Mouse (Mus musculus) neutrophil, adult 5-6 weeks (primary cell): Measurements from ENCODE around the gene Zfp598. TPM values are rescaled to one million over a fixed set of nuclear protein-coding genes. Genes with fewer than 3 reads are reported as not detected.
A peak's percentile ranks its signal among the peaks of the same experiment; 100 is the strongest.
"Not testable (repeated sequence)": the region's sequence is repeated elsewhere in the genome, so short reads cannot be mapped to it uniquely, and the experiment has no call there.

Experiments
- ATAC-seq: fragments of 151-379, 151-347 bp; 2 replicates; pipeline ENCODE4 v1.8.0; 2017; ENCODE audit warnings: mild to moderate bottlenecking, moderate TSS enrichment; ENCODE audit not compliant: insufficient number of reproducible peaks, poor library complexity, low FRiP score, severe bottlenecking; ENCODE audit errors: extremely low read depth
- total RNA-seq: library from RNA; stranded (forward); fragments of 200-1000 nt; gene quantifications from 2 replicates; pipeline ENCODE4 v1.2.3, GENCODE M21; 2017

Zfp598 gene
- total RNA-seq, 1 experiment from 2014 or later = 17.6 TPM

DNA sequence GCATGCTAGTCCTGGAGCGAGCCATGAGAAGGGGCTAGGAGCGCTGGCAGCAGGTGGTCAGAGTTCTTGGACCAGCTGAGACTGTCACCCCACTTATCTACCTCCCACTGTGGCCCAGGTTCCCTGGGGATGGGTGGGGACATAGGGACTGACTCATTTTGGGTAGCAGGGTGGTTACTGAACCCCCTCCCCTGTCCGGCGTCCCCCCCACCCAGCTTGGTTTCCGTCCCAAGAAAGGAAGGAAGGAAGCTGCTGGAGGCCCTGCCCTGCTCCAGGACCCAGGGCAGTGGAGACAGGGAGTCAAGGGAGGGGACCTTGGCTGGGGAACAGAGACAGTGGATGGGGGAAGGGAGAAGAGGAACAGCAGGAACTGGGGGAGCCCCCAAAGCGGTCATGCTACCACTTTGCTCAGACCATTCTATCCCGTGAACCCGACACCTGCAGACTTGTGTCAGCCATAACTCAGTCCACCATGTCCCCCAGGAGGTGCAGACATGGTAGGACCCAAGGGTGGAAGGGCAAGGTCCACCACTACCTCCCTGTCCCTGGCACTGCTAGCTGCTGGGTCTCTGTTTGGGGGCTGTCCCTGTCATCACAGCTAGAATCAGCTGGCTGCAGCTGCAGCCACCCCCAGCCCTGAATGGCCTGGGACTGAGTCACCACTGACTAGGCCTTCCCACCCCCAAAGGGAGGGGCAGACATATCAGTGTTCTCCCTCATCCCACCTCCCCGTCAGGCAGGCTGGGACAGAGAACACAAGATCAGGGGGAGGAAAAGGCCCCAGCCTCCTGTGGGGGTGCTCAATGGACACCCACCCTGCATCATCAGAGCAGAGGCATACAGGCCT, 24.4 kb upstream of the Zfp598 start:
- no peak for ATAC-seq

GRCm38 (mm10) chr17:24645916-24646315, 23.6 kb upstream of the Zfp598 start:
- ATAC-seq = no peak

- ATAC-seq = no peak
These were observed 23.1 kb upstream of the Zfp598 start for GRCm38 (mm10) chr17:24646381-24646780.

DNA sequence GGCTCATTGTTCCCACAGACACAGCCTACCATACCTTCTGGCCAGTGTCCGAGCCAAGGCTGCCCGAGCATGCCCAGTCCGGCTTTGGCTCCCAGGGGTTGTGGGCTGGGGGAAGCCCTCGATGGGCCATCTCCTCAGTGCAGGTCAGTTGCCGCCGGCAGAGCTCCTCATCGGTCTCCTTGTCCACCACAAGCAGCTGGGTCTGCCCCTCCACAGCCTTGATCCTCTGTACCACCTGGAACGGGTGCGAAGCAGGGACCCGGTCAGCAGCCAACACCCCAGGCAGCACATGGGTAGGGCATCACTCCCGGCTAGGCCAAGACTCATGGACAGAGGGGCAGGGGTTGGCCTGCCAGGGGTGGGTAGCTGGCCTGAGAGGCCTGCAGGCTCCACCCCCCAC, 22.0 kb upstream of the Zfp598 start:
- ATAC-seq = no peak

GRCm38 (mm10) chr17:24648731-24649377, 20.6 kb upstream of the Zfp598 start:
- no peak for ATAC-seq

- peak; percentile 7; the same call in 1 of the 2 replicates for ATAC-seq
These were observed 19.9 kb upstream of the Zfp598 start for GRCm38 (mm10) chr17:24649581-24650069.

DNA sequence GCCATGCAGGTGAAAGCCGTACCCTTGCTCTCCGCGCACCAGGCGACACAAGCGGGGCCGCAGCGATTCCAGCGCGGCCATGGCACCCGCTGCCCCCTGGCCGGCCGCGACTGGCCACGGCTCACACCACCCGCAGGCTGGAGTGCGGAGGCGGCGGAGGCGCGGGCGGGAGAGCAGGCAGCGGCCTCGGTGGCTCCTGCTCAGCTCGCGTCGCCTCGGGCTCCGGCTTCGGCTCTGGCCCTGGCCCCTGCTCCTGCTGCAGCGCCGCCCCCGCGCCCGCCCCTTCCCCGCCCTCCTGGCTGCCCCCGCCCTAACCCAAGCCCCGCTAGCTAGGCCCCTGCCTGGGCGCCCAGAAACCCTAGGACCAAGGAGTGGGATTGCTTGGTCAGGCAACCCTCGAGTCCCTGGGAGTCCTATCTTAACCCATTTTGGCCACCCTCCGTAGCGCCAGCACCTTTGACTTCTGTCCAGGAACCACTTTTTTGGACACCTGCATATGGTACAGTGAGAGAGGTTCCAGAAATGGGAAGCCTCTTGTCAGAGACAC, 19.3 kb upstream of the Zfp598 start, which contains the start of gene Slc9a3r2:
Gene Slc9a3r2, minus strand, starts transcription at position 258 of the 547 bp plus-strand sequence.
- ATAC-seq = no peak

DNA sequence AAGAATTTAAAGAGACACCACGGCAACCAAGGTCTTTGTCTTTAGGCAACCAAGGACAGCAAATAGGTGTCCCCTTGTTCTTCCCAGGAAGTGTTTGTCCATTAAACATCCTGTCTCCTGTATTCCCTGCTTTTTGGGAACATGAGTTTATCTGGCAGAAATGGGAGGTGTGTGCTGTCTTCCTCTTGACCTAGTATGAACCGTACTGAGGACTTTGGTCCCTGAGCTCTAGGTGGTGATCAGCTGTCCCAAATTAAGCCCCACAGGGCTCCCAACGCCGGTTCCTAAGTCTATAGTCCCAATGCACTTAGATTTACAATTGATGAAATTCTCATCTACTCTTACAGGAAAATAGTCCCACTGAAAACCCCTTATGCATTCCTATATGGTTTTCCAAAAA, 18.7 kb upstream of the Zfp598 start:
- no peak for ATAC-seq

DNA sequence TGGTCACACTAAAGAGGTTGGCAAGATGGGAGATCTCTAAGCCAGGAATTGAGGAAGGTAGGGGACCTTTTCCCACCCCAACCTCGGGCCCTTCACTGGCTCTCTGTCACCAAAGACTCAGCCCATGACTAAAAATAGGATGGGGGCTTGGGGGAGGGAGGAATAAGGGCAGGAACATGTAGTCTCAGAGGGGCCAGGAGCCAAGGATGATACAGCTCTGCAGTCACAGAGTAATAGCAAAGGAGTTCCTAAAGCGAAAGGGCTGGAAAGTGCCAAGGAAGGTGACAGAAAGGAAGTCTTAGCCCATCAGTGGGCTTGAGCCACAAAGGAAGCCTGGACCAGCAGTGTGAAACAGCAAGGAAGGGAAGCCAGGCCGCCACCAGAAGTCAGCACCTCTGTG, 17.7 kb upstream of the Zfp598 start:
- ATAC-seq = no peak

- peak; percentile 77 for ATAC-seq
These were observed 15.3 kb upstream of the Zfp598 start for GRCm38 (mm10) chr17:24653967-24654710.

DNA sequence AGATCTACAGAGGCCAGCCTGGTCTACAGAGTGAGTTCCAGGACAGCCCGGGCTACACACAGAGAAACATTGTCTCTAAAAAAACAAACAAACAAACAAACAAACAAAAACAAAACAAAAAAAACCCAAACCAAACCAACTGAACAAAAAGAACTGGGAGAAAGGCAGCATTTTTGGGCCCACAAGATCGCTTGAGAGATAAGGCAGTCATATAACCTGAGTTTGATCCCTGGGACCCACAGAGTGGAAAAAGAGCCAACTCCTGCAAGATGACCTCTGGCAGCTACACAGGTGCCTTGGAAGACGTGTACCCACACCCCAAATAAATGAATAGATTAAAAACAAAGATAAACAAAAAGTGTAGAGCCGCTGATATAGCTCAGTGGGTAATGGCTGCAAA, 14.5 kb upstream of the Zfp598 start:
- no peak for ATAC-seq

- ATAC-seq = no peak
These were observed 11.3 kb upstream of the Zfp598 start, which contains the start of gene Npw for GRCm38 (mm10) chr17:24658017-24658758. Gene Npw (minus strand): TSS chr17:24658457.

- not testable (repeated sequence) for ATAC-seq
These were observed 2.5 kb upstream of the Zfp598 start for GRCm38 (mm10) chr17:24667011-24667410.

GRCm38 (mm10) chr17:24667416-24667815, 2.1 kb upstream of the Zfp598 start:
- ATAC-seq = peak; percentile 71

GRCm38 (mm10) chr17:24669214-24669544, 308 bp upstream of the Zfp598 start:
- not testable (repeated sequence) for ATAC-seq

DNA sequence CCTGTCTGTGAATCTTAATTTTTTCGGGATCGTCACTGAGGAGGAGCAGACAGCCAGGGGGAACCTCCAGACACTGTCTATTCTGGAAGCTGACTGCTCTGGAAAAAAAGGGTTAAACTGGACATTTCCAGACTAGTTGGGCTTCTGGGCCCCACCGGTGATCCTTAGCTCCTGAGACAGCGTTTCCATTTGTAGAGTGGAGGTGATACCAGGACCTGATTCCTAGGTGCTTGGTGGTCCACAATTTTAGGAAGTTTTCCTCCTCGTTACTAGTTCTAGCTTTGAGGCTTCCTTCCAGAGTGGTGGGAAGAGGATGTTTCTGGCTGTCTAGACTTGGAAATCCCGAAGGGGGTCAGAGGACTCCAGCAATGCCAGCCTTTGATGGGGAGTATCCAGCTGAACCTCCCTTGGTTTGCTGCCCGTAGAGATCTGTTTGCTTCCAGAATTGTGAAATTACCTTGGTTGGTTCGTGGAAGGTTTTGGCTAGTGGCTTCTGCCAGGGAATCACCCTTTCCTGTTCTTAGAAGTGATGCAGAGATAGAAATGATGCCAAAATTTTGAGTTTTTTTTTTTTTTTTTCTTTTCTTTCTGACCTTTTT, 858 bp downstream of the Zfp598 start:
- ATAC-seq = no peak

DNA sequence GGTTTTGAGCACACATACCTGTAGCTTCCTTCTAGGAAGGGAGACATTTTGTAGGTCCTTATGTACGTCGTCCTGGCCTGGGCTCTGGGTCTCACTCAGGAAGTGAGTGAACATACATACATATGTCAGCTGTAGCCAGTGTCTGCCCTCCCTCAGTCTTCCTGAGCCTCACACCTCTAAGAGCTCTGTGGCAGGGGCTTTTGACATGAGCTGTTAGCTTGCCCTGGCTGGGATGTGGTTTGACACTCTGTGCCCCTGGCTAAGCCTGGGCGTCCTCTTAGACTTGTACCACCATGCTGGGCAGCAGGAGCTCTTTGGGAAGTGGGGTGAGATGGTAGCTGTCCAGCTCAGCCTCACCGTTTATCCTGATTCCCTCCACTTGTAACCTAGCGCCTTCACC, 1.9 kb downstream of the Zfp598 start:
- ATAC-seq = no peak

DNA sequence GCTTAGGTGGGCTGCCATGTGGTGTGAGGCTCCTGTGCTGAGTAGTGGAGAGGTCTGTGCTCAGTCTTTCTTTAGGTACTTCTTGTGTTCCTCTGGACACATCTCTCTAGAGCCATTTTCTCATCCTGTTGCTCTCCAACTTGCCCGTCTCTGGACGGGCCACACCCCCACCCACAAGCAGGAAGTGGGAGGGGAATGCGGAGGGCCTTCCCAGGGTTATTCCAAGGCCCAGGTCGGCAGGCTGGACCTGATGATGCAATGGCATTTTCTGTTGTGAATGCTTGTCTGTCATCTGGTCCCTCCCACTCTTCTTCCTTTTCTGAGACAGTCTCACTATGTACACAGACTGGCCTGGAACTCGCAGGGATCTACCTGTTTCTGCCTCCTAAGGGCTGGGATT, 2.7 kb downstream of the Zfp598 start:
- ATAC-seq = no peak
